In genomic region chr6:92787376-92787712, GRCm38 (mm10) we compare ENCODE assay signal across 8 mouse cellular contexts. TPM values are rescaled to one million over a fixed set of nuclear protein-coding genes. Genes with fewer than 3 reads are reported as not detected.
DNase-seq lines count a peak whose midpoint lies in the region; ATAC-seq lines count a peak whose summit lies in the region.

No protein-coding gene starts in this region.

- ATAC-seq in megakaryocyte progenitor cell, adult 5-6 weeks (replicated peaks; ENCODE audit: poor library complexity): peak; percentile 74
- no peak for ATAC-seq in erythroid progenitor cell, adult 5-6 weeks (replicated peaks; ENCODE audit: low FRiP score, poor library complexity, severe bottlenecking)

- intact Hi-C loops in gastrocnemius, postnatal 14 days (cut with DNase I; ENCODE audit: low total_unique reads): loop anchor here (5.0 to 10.0 kb wide), 3 partner anchors 655 to 937 kb away; no protein-coding TSS in a partner anchor

- DNase-seq in adrenal gland, adult 18-20 months (ENCODE audit: low spot score in 2 of 2): peak; percentile 91 to 92
- peak; percentile 95 for DNase-seq in embryo, embryonic 10 days (ENCODE audit: low spot score)
- peak; percentile 90 for DNase-seq in gastrocnemius, postnatal 14 days
- DNase-seq in induced T-regulatory cell, adult 2 months (ENCODE audit: low read depth): peak; percentile 8
- DNase-seq in left cerebral cortex, adult 8-10 months (ENCODE audit: low spot score in 2 of 2): peak; percentile 60 to 93
- DNase-seq in right cerebral cortex, postnatal 36 days (ENCODE audit: low spot score in 2 of 2): peak; percentile 81 to 89

RNA-seq across cellular contexts. Expression of gene A730049H05Rik, which starts 28.9 kb away (rescaled TPM):
- 1 to 10 TPM; 1.7 to 3.7 TPM for total RNA-seq in adrenal gland, adult 18-20 months (2021)
- not detected for total RNA-seq in gastrocnemius, postnatal 14 days (2021)
- not detected for total RNA-seq in left cerebral cortex, adult 8-10 months (2022)
- not detected in 2 replicates for total RNA-seq in megakaryocyte progenitor cell, adult 5-6 weeks (2015)
- total RNA-seq in megakaryocyte progenitor cell, adult 5-6 weeks (2017): not detected in 2 replicates
- not detected in 2 replicates for total RNA-seq in erythroid progenitor cell, adult 5-6 weeks (2015; ENCODE audit: low replicate concordance)
- total RNA-seq in erythroid progenitor cell, adult 5-6 weeks (2017; ENCODE audit: low replicate concordance): not detected in 2 replicates

Comparison
In these comparisons a context has a peak if more than half of its experiments do, and no peak if none do; other contexts are left out.
1. DNase-seq: peak in every context shown above with its lines; median percentile 95 in embryo, embryonic 10 days; 92 in adrenal gland, adult 18-20 months; 90 in gastrocnemius, postnatal 14 days; 85 in right cerebral cortex, postnatal 36 days; 76 in left cerebral cortex, adult 8-10 months; 8 in induced T-regulatory cell, adult 2 months.